Mouse (Mus musculus): ENCODE results near the gene Bag2.

Bag2 gene

GRCm38 (mm10) chr1:33757491-33758041 is at the start of gene Bag2:
Bag2 (minus strand) TSS chr1:33757795.
- DNase-seq (ENCODE audit: low spot score in 2 of 2), result peak; percentile 68 to 73

GRCm38 (mm10) chr1:33803323-33803722 is 45.7 kb upstream of the Bag2 start:
- no peak for DNase-seq (ENCODE audit: low spot score in 2 of 2)

GRCm38 (mm10) chr1:33799620-33800019 is 42.0 kb upstream of the Bag2 start:
- no peak for DNase-seq (ENCODE audit: low spot score in 2 of 2)

DNA sequence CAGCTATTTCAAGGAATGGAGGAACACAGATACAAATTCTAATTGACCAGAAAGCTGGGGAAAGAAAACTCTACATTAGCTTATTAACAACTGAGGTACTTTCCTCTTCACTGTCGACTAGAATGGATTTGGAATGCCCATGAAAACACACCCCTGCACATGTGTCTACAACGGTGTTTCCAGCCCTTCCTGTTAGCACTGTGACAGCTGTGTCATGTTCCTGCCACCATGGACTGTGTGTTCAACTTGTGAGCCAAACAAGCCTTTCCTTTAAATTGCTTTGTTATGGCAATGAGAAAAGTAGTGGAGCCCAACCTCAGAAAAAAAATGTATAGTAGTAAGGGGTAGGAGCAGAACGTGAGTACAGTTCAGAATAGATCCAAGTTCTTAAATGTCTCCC is 30.9 kb upstream of the Bag2 start:
- DNase-seq (ENCODE audit: low spot score in 2 of 2), result no peak

DNA sequence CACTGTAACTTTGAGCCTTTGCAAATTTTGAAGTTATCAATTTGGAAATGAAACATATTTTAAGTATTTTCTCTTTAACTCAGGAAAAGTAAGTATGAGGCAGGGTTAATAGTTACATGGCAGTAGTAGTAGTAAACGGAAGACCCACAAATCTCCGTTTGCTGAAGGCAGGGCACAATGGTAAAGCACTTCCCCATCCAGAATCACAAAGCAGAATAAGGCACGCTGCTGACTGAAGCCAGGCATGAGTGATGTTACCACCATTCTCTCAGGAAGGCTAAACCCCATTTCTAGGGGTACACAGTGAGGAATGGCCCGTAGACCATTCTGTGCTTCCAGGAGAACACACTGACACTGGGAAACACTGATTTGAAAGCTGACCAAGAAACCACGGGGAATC is 30.5 kb upstream of the Bag2 start:
- DNase-seq (ENCODE audit: low spot score in 2 of 2), result no peak

- DNase-seq (ENCODE audit: low spot score in 2 of 2), result no peak
These were observed 27.0 kb upstream of the Bag2 start for GRCm38 (mm10) chr1:33784561-33784960.

GRCm38 (mm10) chr1:33776175-33776611 is 18.6 kb upstream of the Bag2 start:
- DNase-seq (ENCODE audit: low spot score in 2 of 2), result no peak

- no peak for DNase-seq (ENCODE audit: low spot score in 2 of 2)
These were observed 14.5 kb upstream of the Bag2 start for GRCm38 (mm10) chr1:33772106-33772505.

- no peak for DNase-seq (ENCODE audit: low spot score in 2 of 2)
These were observed 14.0 kb upstream of the Bag2 start for GRCm38 (mm10) chr1:33771621-33772020.

GRCm38 (mm10) chr1:33768827-33769226 is 11.2 kb upstream of the Bag2 start:
- DNase-seq (ENCODE audit: low spot score in 2 of 2), result no peak

- DNase-seq (ENCODE audit: low spot score in 2 of 2), result no peak
These were observed 10.6 kb upstream of the Bag2 start for GRCm38 (mm10) chr1:33768091-33768787.

- DNase-seq (ENCODE audit: low spot score in 2 of 2), result no peak
These were observed 9.2 kb upstream of the Bag2 start for GRCm38 (mm10) chr1:33766520-33767508.

DNA sequence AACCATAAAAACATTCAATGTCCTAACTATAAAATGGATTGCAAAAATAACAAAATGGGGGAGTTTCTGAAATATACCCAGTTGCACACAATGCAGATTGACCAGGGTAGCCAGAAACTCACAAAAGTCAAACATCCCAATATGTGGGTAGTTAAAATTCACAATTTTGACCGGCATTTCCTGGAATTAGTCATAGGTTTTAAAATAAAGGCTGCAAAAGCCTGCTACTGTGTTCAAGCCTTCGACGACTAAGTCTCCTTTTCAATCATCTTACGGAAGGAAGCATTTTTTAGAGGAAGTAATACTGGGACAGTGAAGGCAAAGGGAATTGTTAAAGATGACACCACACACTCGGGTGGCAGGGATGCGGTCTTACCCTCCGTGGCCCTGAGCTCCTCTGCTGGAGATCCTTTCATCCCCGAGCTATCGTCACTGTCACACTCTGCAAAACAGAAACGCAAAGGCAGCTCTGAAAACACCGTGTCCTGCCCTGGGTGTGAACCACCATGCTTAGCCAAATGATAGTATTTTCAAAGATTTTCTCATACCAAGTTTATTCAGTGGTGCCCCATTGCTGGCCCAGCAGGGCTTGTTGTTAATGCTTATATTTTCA is 8.0 kb upstream of the Bag2 start:
- no peak for DNase-seq (ENCODE audit: low spot score in 2 of 2)

DNA sequence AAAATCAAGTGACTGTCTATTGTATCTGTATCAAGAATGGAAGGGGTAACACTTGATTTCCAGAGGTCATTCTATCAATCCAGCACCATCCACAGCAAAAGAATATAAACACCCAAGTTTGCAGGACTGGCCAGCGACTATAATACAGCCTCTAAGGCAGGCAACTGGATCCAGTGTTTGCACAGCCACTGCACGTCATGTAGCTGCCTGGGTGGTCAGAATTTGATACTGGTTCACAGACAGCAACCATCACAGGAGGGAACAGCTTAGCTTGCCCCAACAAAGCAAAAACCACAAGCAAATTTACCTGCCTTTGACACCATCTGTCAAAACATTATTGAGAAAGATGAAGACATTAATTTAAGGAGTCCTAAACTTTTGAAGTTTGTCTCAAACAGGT is 6.2 kb upstream of the Bag2 start:
- no peak for DNase-seq (ENCODE audit: low spot score in 2 of 2)

DNA sequence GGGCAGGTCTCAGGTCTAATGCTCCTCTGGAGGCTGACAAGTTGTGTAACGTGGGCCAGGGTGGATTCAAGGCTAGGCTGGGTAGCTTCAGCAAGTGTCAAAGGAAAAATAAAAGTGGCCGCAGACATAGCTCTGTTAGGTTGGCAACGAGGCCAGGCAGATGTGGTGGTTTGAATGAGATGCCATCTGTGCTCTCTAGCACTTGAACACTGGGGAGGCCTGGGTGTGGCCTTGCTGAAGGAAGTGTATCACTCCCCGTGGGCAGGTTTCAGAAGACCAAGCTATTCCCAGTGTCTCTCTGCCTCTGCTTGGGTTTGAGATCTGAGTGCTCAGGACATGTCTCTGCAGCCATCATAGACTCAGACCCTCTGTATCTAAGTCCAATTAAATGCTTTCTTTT is 893 bp upstream of the Bag2 start:
- no peak for DNase-seq (ENCODE audit: low spot score in 2 of 2)

- no peak for DNase-seq (ENCODE audit: low spot score in 2 of 2)
These were observed 572 bp downstream of the Bag2 start for GRCm38 (mm10) chr1:33757033-33757413.

- DNase-seq (ENCODE audit: low spot score in 2 of 2), result no peak
These were observed 1.1 kb downstream of the Bag2 start for GRCm38 (mm10) chr1:33756258-33757032.

DNA sequence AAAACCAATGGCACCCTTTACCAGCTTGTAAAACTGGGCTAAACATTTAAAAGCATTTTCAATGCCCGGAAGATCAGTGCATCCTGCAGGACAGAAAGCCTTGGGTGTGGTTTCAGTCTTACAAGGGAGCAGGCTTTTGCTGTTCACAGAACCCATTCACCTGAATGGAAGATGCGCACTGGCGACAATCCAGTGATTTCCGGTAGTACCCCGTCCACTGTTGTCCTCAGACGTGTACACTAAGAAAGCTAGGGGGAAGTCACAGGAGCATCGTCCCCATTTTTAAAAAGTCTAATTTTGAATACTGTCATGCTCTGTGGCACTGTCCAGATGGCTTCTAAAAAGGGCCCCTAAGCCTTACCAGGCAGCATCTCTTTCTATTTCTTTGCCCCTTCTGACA is 1.8 kb downstream of the Bag2 start:
- DNase-seq (ENCODE audit: low spot score in 2 of 2), result no peak

- no peak for DNase-seq (ENCODE audit: low spot score in 2 of 2)
These were observed 2.4 kb downstream of the Bag2 start for GRCm38 (mm10) chr1:33754965-33755735.

- no peak for DNase-seq (ENCODE audit: low spot score in 2 of 2)
These were observed 3.5 kb downstream of the Bag2 start for GRCm38 (mm10) chr1:33754089-33754488.

DNA sequence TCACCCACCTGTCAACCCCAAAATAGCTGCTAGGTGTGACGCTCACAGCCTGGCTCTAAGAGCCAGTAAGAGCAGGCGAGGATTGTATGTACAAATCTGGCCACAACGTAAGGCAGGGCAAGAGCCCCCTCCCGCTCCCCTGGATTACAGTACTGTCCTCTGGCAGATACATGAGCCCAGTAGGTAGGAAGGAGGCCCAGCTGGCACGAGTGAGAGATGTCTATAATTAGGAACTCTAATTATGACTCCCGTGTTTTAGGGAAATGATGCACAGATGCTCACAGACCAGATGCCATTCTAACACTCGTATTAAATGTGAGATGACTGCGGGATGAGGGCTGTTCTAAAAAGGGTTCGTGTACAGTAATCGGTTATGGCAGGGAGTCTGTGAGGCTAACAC is 6.3 kb downstream of the Bag2 start:
- no peak for DNase-seq (ENCODE audit: low spot score in 2 of 2)
